Mouse (Mus musculus): ENCODE results near the gene Phykpl. TPM values are rescaled to one million over a fixed set of nuclear protein-coding genes. Genes with fewer than 3 reads are reported as not detected.
A peak's percentile ranks its signal among the peaks of the same experiment; 100 is the strongest.

Phykpl gene
- polyA plus RNA-seq, 1 experiment from 2014 or later: 13.3 TPM

DNA sequence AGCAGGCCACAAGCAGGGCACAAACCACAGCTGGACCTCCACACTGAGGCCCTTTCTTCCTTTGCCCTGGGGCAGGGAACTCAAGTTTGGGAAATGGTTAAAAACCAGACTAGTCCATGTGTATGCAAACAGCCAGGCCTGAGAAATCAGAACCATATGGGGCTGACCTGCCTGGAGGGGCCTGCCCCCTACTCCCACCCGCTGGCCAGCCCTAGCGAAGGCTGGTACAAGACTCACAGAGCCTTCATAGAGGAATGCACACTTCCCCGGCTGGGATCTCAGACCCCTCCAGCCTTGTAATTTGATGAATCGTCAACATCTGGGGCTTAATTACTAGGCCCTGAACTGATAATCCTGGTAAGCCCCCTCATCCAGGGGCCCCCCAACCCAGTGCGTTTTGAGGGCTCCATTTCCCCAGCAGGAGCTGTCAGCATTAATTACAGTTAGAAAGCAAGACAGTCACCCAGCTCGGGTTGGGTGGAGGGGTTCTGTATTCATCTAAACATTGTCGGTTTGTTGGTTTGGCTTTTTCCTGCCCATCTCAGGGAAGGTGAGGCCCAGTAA lies 41.0 kb upstream of the Phykpl start:
- H3K27ac ChIP-seq (replicated peaks): no peak overlapping the region
- ATAC-seq (ENCODE audit: low FRiP score, low TSS enrichment): no peak
- DNase-seq (ENCODE audit: low spot score): no peak
- H3K9ac ChIP-seq (ENCODE audit: low read length): no peak overlapping the region
- no peaks in the 10 kb centered on the region for H3K9me3 ChIP-seq (ENCODE audit: control insufficient read depth, low read length)
- TF ChIP-seq CTCF (IDR thresholded peaks at IDR 0.05; ENCODE audit: low read depth) (no peak), EP300 (optimal IDR thresholded peaks at IDR 0.05) (no peak)
- no peaks in the 10 kb centered on the region for H3K27me3 ChIP-seq (ENCODE audit: control insufficient read depth, insufficient read depth, low read length)
- no peak overlapping the region for H3K4me3 ChIP-seq (ENCODE audit: low read depth, low read length)
- no peaks in the 10 kb centered on the region for H3K36me3 ChIP-seq (ENCODE audit: control insufficient read depth, insufficient read depth, low read length)
- WGBS: 51% methylated on average over 7 of the region's 7 CpGs
- H3K4me2 ChIP-seq (replicated peaks; ENCODE audit: low read depth): no peak overlapping the region
- H3K4me1 ChIP-seq (replicated peaks; ENCODE audit: control insufficient read depth, insufficient read depth): no peaks in the 10 kb centered on the region

- no peak for TF ChIP-seq CTCF (IDR thresholded peaks at IDR 0.05; ENCODE audit: low read depth)
- TF ChIP-seq EP300 (optimal IDR thresholded peaks at IDR 0.05): no peak
- Histone ChIP-seq H3K27me3 (ENCODE audit: control insufficient read depth, insufficient read depth, low read length) (no peaks in the 10 kb centered on the region), H3K4me2 (replicated peaks; ENCODE audit: low read depth) (no peak overlapping the region), H3K9ac (ENCODE audit: low read length) (no peak overlapping the region), H3K27ac (replicated peaks) (no peak overlapping the region), H3K9me3 (ENCODE audit: control insufficient read depth, low read length) (no peaks in the 10 kb centered on the region), H3K4me3 (ENCODE audit: low read depth, low read length) (no peak overlapping the region), H3K4me1 (replicated peaks; ENCODE audit: control insufficient read depth, insufficient read depth) (no peaks in the 10 kb centered on the region), H3K36me3 (ENCODE audit: control insufficient read depth, insufficient read depth, low read length) (no peaks in the 10 kb centered on the region)
- DNase-seq (ENCODE audit: low spot score): no peak
- no peak for ATAC-seq (ENCODE audit: low FRiP score, low TSS enrichment)
- 72% methylated on average over 2 of the region's 2 CpGs for WGBS
Measured at GRCm38 (mm10) chr11:51544413-51544812, 40.1 kb upstream of the Phykpl start.

GRCm38 (mm10) chr11:51545811-51546210 lies 38.7 kb upstream of the Phykpl start:
- H3K4me3 ChIP-seq (ENCODE audit: low read depth, low read length): no peak overlapping the region
- H3K4me1 ChIP-seq (replicated peaks; ENCODE audit: control insufficient read depth, insufficient read depth): no peaks in the 10 kb centered on the region
- 30% methylated on average over 4 of the region's 4 CpGs for WGBS
- H3K27me3 ChIP-seq (ENCODE audit: control insufficient read depth, insufficient read depth, low read length): no peaks in the 10 kb centered on the region
- no peak overlapping the region for H3K4me2 ChIP-seq (replicated peaks; ENCODE audit: low read depth)
- no peaks in the 10 kb centered on the region for H3K36me3 ChIP-seq (ENCODE audit: control insufficient read depth, insufficient read depth, low read length)
- TF ChIP-seq EP300 (optimal IDR thresholded peaks at IDR 0.05): no peak
- TF ChIP-seq CTCF (IDR thresholded peaks at IDR 0.05; ENCODE audit: low read depth): no peak
- H3K9me3 ChIP-seq (ENCODE audit: control insufficient read depth, low read length): no peaks in the 10 kb centered on the region
- H3K9ac ChIP-seq (ENCODE audit: low read length): no peak overlapping the region; the same call in 1 of the 2 replicates
- no peak overlapping the region for H3K27ac ChIP-seq (replicated peaks)
- no peak for ATAC-seq (ENCODE audit: low FRiP score, low TSS enrichment)
- no peak for DNase-seq (ENCODE audit: low spot score)

DNA sequence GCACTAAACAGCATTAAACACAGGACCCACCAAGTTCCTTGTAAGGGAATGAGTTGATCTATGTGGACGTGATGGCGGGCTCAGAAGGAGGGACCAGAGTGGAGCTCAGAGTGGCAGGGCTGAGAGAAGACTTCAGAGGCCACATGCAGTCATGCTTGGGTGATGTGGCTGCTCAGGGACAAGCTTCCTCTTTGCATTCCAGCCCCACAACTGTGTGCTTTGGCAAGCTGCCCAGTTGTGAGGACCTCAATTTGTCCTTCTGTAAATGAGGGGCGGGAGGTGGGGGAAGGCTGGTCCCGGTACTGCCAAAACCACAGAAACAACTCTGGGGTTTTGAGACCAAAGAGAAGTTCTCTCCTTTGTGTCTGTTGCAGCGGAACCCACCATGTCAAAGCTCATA lies 33.3 kb upstream of the Phykpl start:
- Histone ChIP-seq H3K36me3 (ENCODE audit: control insufficient read depth, insufficient read depth, low read length) (no peaks in the 10 kb centered on the region), H3K27me3 (ENCODE audit: control insufficient read depth, insufficient read depth, low read length) (no peaks in the 10 kb centered on the region), H3K27ac (replicated peaks) (no peak overlapping the region), H3K9ac (ENCODE audit: low read length) (no peak overlapping the region), H3K4me3 (ENCODE audit: low read depth, low read length) (no peak overlapping the region), H3K4me2 (replicated peaks; ENCODE audit: low read depth) (no peak overlapping the region), H3K9me3 (ENCODE audit: control insufficient read depth, low read length) (no peaks in the 10 kb centered on the region), H3K4me1 (replicated peaks; ENCODE audit: control insufficient read depth, insufficient read depth) (peaks cover 3% of the 10 kb centered on the region; the same call in 1 of the 2 replicates)
- WGBS: 33% methylated on average over 5 of the region's 5 CpGs
- peak; percentile 22 for DNase-seq (ENCODE audit: low spot score)
- ATAC-seq (ENCODE audit: low FRiP score, low TSS enrichment): 0 out of 2 replicates have a peak, but pooled peaks have one; percentile 43
- no peak for TF ChIP-seq CTCF (IDR thresholded peaks at IDR 0.05; ENCODE audit: low read depth)
- TF ChIP-seq EP300 (optimal IDR thresholded peaks at IDR 0.05): no peak

- no peak for ATAC-seq (ENCODE audit: low FRiP score, low TSS enrichment)
- Histone ChIP-seq H3K27ac (replicated peaks) (no peak overlapping the region), H3K4me1 (replicated peaks; ENCODE audit: control insufficient read depth, insufficient read depth) (peaks cover 3% of the 10 kb centered on the region; the same call in 1 of the 2 replicates), H3K9ac (ENCODE audit: low read length) (no peak overlapping the region), H3K36me3 (ENCODE audit: control insufficient read depth, insufficient read depth, low read length) (no peaks in the 10 kb centered on the region), H3K9me3 (ENCODE audit: control insufficient read depth, low read length) (no peaks in the 10 kb centered on the region), H3K27me3 (ENCODE audit: control insufficient read depth, insufficient read depth, low read length) (no peaks in the 10 kb centered on the region), H3K4me2 (replicated peaks; ENCODE audit: low read depth) (no peak overlapping the region), H3K4me3 (ENCODE audit: low read depth, low read length) (no peak overlapping the region)
- TF ChIP-seq CTCF (IDR thresholded peaks at IDR 0.05; ENCODE audit: low read depth) (no peak), EP300 (optimal IDR thresholded peaks at IDR 0.05) (no peak)
- no peak for DNase-seq (ENCODE audit: low spot score)
- 76% methylated on average over 3 of the region's 3 CpGs for WGBS
Measured at GRCm38 (mm10) chr11:51552091-51552490, 32.5 kb upstream of the Phykpl start.

GRCm38 (mm10) chr11:51554590-51554989 lies 30.0 kb upstream of the Phykpl start:
- no peak for DNase-seq (ENCODE audit: low spot score)
- TF ChIP-seq EP300 (optimal IDR thresholded peaks at IDR 0.05): no peak
- no peak overlapping the region for H3K27ac ChIP-seq (replicated peaks)
- H3K36me3 ChIP-seq (ENCODE audit: control insufficient read depth, insufficient read depth, low read length): no peaks in the 10 kb centered on the region
- WGBS: 70% methylated on average over 8 of the region's 10 CpGs
- no peak overlapping the region for H3K9ac ChIP-seq (ENCODE audit: low read length)
- H3K4me3 ChIP-seq (ENCODE audit: low read depth, low read length): no peak overlapping the region
- no peaks in the 10 kb centered on the region for H3K9me3 ChIP-seq (ENCODE audit: control insufficient read depth, low read length)
- no peak overlapping the region for H3K4me2 ChIP-seq (replicated peaks; ENCODE audit: low read depth)
- no peak for ATAC-seq (ENCODE audit: low FRiP score, low TSS enrichment)
- H3K27me3 ChIP-seq (ENCODE audit: control insufficient read depth, insufficient read depth, low read length): no peaks in the 10 kb centered on the region
- H3K4me1 ChIP-seq (replicated peaks; ENCODE audit: control insufficient read depth, insufficient read depth): peaks cover 3% of the 10 kb centered on the region; the same call in 1 of the 2 replicates

Measured in stomach, postnatal 0 days (tissue).